21 mouse cellular contexts compared by ENCODE assay signal in genomic region chr6:30620994-30621393, GRCm38 (mm10). TPM values are rescaled to one million over a fixed set of nuclear protein-coding genes. Genes with fewer than 3 reads are reported as not detected.
DNase-seq lines count a peak whose midpoint lies in the region; ATAC-seq and TF ChIP-seq lines count a peak whose summit lies in the region.
"Had no signal": no experiment of that assay in that cellular context is flagged by ENCODE, and none has a peak within 500 bp of the region (broad histone marks: within the 10 kb centered on the region; RNA-seq: fewer than 3 reads in every experiment).

No protein-coding gene starts in this region.

- H3K27ac ChIP-seq in forebrain, embryonic 10.5 days, result peak overlapping the region; percentile 91
- H3K27ac ChIP-seq in forebrain, embryonic 12.5 days, result no peak overlapping the region
- H3K27ac ChIP-seq in hindbrain, embryonic 10.5 days, result peak overlapping the region; percentile 93
- H3K27ac ChIP-seq in hindbrain, postnatal 0 days, result no peak overlapping the region
- H3K27ac ChIP-seq in midbrain, embryonic 12.5 days (replicated peaks), result 0 out of 2 replicates have a peak overlapping the region, but pooled peaks have one; percentile 6
- H3K27ac ChIP-seq in midbrain, embryonic 13.5 days, result no peak overlapping the region
- H3K27ac ChIP-seq: hindbrain, embryonic 12.5 days; left cerebral cortex, adult 2 months had no signal

- no peak for TF ChIP-seq CTCF in hindbrain, postnatal 0 days (IDR thresholded peaks at IDR 0.05; ENCODE audit: low read depth)

- no peaks in the 10 kb centered on the region for H3K9me3 ChIP-seq in forebrain, embryonic 10.5 days
- H3K9me3 ChIP-seq in forebrain, embryonic 12.5 days, result no peaks in the 10 kb centered on the region
- no peaks in the 10 kb centered on the region for H3K9me3 ChIP-seq in hindbrain, embryonic 10.5 days
- no peaks in the 10 kb centered on the region for H3K9me3 ChIP-seq in hindbrain, postnatal 0 days (ENCODE audit: low read length)
- no peaks in the 10 kb centered on the region for H3K9me3 ChIP-seq in midbrain, embryonic 12.5 days
- H3K9me3 ChIP-seq in midbrain, embryonic 13.5 days, result no peaks in the 10 kb centered on the region
- H3K9me3 ChIP-seq: embryonic facial prominence, embryonic 13.5 days; hindbrain, embryonic 12.5 days had no signal

- no peaks in the 10 kb centered on the region for H3K27me3 ChIP-seq in forebrain, embryonic 10.5 days (ENCODE audit: poor library complexity, severe bottlenecking)
- H3K27me3 ChIP-seq in forebrain, embryonic 12.5 days, result no peaks in the 10 kb centered on the region
- H3K27me3 ChIP-seq in hindbrain, embryonic 10.5 days (ENCODE audit: insufficient read depth, poor library complexity, severe bottlenecking), result no peaks in the 10 kb centered on the region
- H3K27me3 ChIP-seq in hindbrain, postnatal 0 days (ENCODE audit: insufficient read depth, low read length), result no peaks in the 10 kb centered on the region
- no peaks in the 10 kb centered on the region for H3K27me3 ChIP-seq in midbrain, embryonic 12.5 days
- H3K27me3 ChIP-seq in midbrain, embryonic 13.5 days, result no peaks in the 10 kb centered on the region
- H3K27me3 ChIP-seq: CH12.LX; embryonic facial prominence, embryonic 13.5 days; hindbrain, embryonic 12.5 days had no signal

- DNase-seq in forebrain, embryonic 10.5 days (ENCODE audit: extremely low spot score, low spot score), result no peak
- no peak for DNase-seq in hindbrain, embryonic 10.5 days (ENCODE audit: low spot score)
- DNase-seq in hindbrain, postnatal 0 days (ENCODE audit: low spot score), result no peak
- no peak for DNase-seq in testis, postnatal 10 days (ENCODE audit: low spot score)
- no peak for DNase-seq in thymus, postnatal 0 days (ENCODE audit: low spot score)
- DNase-seq: adrenal gland, postnatal 36 days; cerebellum, postnatal 36 days; kidney, adult 8-10 months; lung, adult 18-20 months; right cerebral cortex, postnatal 14 days; thymus, adult 2 months had no signal

- no peak overlapping the region for H3K4me2 ChIP-seq in forebrain, embryonic 12.5 days
- H3K4me2 ChIP-seq in hindbrain, postnatal 0 days (ENCODE audit: low read depth, low read length), result no peak overlapping the region
- no peak overlapping the region for H3K4me2 ChIP-seq in midbrain, embryonic 12.5 days (replicated peaks)
- no peak overlapping the region for H3K4me2 ChIP-seq in midbrain, embryonic 13.5 days (replicated peaks)
- H3K4me2 ChIP-seq: embryonic facial prominence, embryonic 13.5 days; hindbrain, embryonic 12.5 days; midbrain, embryonic 11.5 days had no signal

- 89% methylated on average over 6 of the region's 6 CpGs for WGBS in forebrain, embryonic 10.5 days
- 90% methylated on average over 6 of the region's 6 CpGs for WGBS in forebrain, embryonic 12.5 days
- 82% methylated on average over 6 of the region's 6 CpGs for WGBS in hindbrain, embryonic 10.5 days
- 94% methylated on average over 6 of the region's 6 CpGs for WGBS in hindbrain, postnatal 0 days
- 91% methylated on average over 6 of the region's 6 CpGs for WGBS in midbrain, embryonic 12.5 days
- 92% methylated on average over 6 of the region's 6 CpGs for WGBS in midbrain, embryonic 13.5 days

- no peak for ATAC-seq in forebrain, embryonic 12.5 days (ENCODE audit: low FRiP score)
- no peak for ATAC-seq in hindbrain, postnatal 0 days
- no peak for ATAC-seq in midbrain, embryonic 12.5 days (ENCODE audit: low FRiP score, low read depth)
- no peak for ATAC-seq in midbrain, embryonic 13.5 days
- ATAC-seq: activated CD4-positive, CD25-positive, alpha-beta regulatory T cell, adult 4 months; forebrain, embryonic 14.5 days had no signal

- no peak overlapping the region for H3K9ac ChIP-seq in forebrain, embryonic 12.5 days
- no peak overlapping the region for H3K9ac ChIP-seq in hindbrain, postnatal 0 days (replicated peaks; ENCODE audit: low read length)
- no peak overlapping the region for H3K9ac ChIP-seq in midbrain, embryonic 12.5 days (replicated peaks)
- H3K9ac ChIP-seq in midbrain, embryonic 13.5 days (replicated peaks), result no peak overlapping the region
- H3K9ac ChIP-seq: embryonic facial prominence, embryonic 13.5 days; hindbrain, embryonic 12.5 days had no signal

- H3K4me1 ChIP-seq in forebrain, embryonic 10.5 days, result peaks cover 56% of the 10 kb centered on the region
- H3K4me1 ChIP-seq in forebrain, embryonic 12.5 days, result peaks cover 44% of the 10 kb centered on the region
- H3K4me1 ChIP-seq in hindbrain, embryonic 10.5 days (replicated peaks), result peaks cover 55% of the 10 kb centered on the region
- peaks cover 11% of the 10 kb centered on the region; the same call in 1 of the 2 replicates for H3K4me1 ChIP-seq in hindbrain, postnatal 0 days (ENCODE audit: insufficient read depth, low read length)
- peaks cover 43% of the 10 kb centered on the region for H3K4me1 ChIP-seq in midbrain, embryonic 12.5 days
- H3K4me1 ChIP-seq in midbrain, embryonic 13.5 days (replicated peaks), result peaks cover 40% of the 10 kb centered on the region

- H3K36me3 ChIP-seq in forebrain, embryonic 10.5 days (replicated peaks), result no peaks in the 10 kb centered on the region
- H3K36me3 ChIP-seq in forebrain, embryonic 12.5 days (replicated peaks), result no peaks in the 10 kb centered on the region
- H3K36me3 ChIP-seq in hindbrain, embryonic 10.5 days, result no peaks in the 10 kb centered on the region
- H3K36me3 ChIP-seq in hindbrain, postnatal 0 days (ENCODE audit: insufficient read depth, low read length), result no peaks in the 10 kb centered on the region
- no peaks in the 10 kb centered on the region for H3K36me3 ChIP-seq in midbrain, embryonic 12.5 days
- no peaks in the 10 kb centered on the region for H3K36me3 ChIP-seq in midbrain, embryonic 13.5 days
- H3K36me3 ChIP-seq: embryonic facial prominence, embryonic 13.5 days; hindbrain, embryonic 12.5 days had no signal

- H3K4me3 ChIP-seq in forebrain, embryonic 10.5 days, result no peak overlapping the region
- H3K4me3 ChIP-seq in forebrain, embryonic 12.5 days (replicated peaks), result no peak overlapping the region
- no peak overlapping the region for H3K4me3 ChIP-seq in hindbrain, embryonic 10.5 days
- H3K4me3 ChIP-seq in hindbrain, postnatal 0 days (ENCODE audit: low read length), result no peak overlapping the region
- H3K4me3 ChIP-seq in midbrain, embryonic 12.5 days, result no peak overlapping the region
- no peak overlapping the region for H3K4me3 ChIP-seq in midbrain, embryonic 13.5 days (replicated peaks)
- H3K4me3 ChIP-seq: embryonic facial prominence, embryonic 13.5 days; hindbrain, embryonic 12.5 days; left cerebral cortex, adult 2 months had no signal

RNA-seq across cellular contexts. Expression of gene Cpa5, which starts 10.2 kb away (rescaled TPM):
- polyA plus RNA-seq in forebrain, embryonic 10.5 days (2016; fragmentation: Nextera tagmentation; extraction: Ambion mirVana), result 0.51 and 0.84 TPM in 2 replicates
- polyA plus RNA-seq in forebrain, embryonic 12.5 days (2016; fragmentation: Nextera tagmentation; extraction: Ambion mirVana), result 0.21 and 0.24 TPM in 2 replicates
- polyA plus RNA-seq in hindbrain, embryonic 10.5 days (2016; fragmentation: Nextera tagmentation; extraction: Ambion mirVana), result 0.08 and 0.44 TPM in 2 replicates
- total RNA-seq in hindbrain, postnatal 0 days (2014; rRNA removed), result not detected in 2 replicates
- polyA plus RNA-seq in hindbrain, postnatal 0 days (2015; fragmentation: Nextera tagmentation; extraction: Ambion mirVana), result 0.14 TPM in 1 of 2 replicates, not detected in the other
- polyA plus RNA-seq in midbrain, embryonic 12.5 days (2016; fragmentation: Nextera tagmentation; extraction: Ambion mirVana), result 0.14 and 0.30 TPM in 2 replicates
- 0.10 TPM in 1 of 2 replicates, not detected in the other for polyA plus RNA-seq in midbrain, embryonic 13.5 days (2015; fragmentation: Nextera tagmentation; extraction: Ambion mirVana)
- not detected in 2 replicates for polyA plus RNA-seq in thymus, postnatal 0 days (2015; fragmentation: Nextera tagmentation; extraction: Ambion mirVana)
- total RNA-seq: adrenal gland, postnatal 36 days; CH12.LX; left cerebral cortex, adult 2 months had no signal
- polyA plus RNA-seq: activated CD4-positive, CD25-positive, alpha-beta regulatory T cell, adult 4 months; hindbrain, embryonic 12.5 days; thymus, adult 2 months had no signal

RNA-seq across cellular contexts. Expression of gene Cpa1, which starts 18.0 kb away (rescaled TPM):
- 0.21 TPM in 1 of 2 replicates, not detected in the other for polyA plus RNA-seq in forebrain, embryonic 10.5 days (2016; fragmentation: Nextera tagmentation; extraction: Ambion mirVana)
- 0.24 TPM in 1 of 2 replicates, not detected in the other for polyA plus RNA-seq in forebrain, embryonic 12.5 days (2016; fragmentation: Nextera tagmentation; extraction: Ambion mirVana)
- 0.14 and 0.16 TPM in 2 replicates for polyA plus RNA-seq in hindbrain, embryonic 10.5 days (2016; fragmentation: Nextera tagmentation; extraction: Ambion mirVana)
- 0.68 and 0.84 TPM in 2 replicates for total RNA-seq in hindbrain, postnatal 0 days (2014; rRNA removed)
- polyA plus RNA-seq in hindbrain, postnatal 0 days (2015; fragmentation: Nextera tagmentation; extraction: Ambion mirVana), result 0.40 and 0.68 TPM in 2 replicates
- polyA plus RNA-seq in midbrain, embryonic 12.5 days (2016; fragmentation: Nextera tagmentation; extraction: Ambion mirVana), result 0.42 TPM in 1 of 2 replicates, not detected in the other
- 0.63 and 0.79 TPM in 2 replicates for polyA plus RNA-seq in midbrain, embryonic 13.5 days (2015; fragmentation: Nextera tagmentation; extraction: Ambion mirVana)
- polyA plus RNA-seq in thymus, postnatal 0 days (2015; fragmentation: Nextera tagmentation; extraction: Ambion mirVana), result 0.23 and 0.30 TPM in 2 replicates
- total RNA-seq: adrenal gland, postnatal 36 days; CH12.LX; left cerebral cortex, adult 2 months had no signal
- polyA plus RNA-seq: activated CD4-positive, CD25-positive, alpha-beta regulatory T cell, adult 4 months; thymus, adult 2 months had no signal

RNA-seq across cellular contexts. Expression of gene Cpa4, which starts 52.8 kb away (rescaled TPM):
- 2.9 and 3.4 TPM in 2 replicates for polyA plus RNA-seq in forebrain, embryonic 10.5 days (2016; fragmentation: Nextera tagmentation; extraction: Ambion mirVana)
- polyA plus RNA-seq in forebrain, embryonic 12.5 days (2016; fragmentation: Nextera tagmentation; extraction: Ambion mirVana), result 4.7 and 5.2 TPM in 2 replicates
- polyA plus RNA-seq in hindbrain, embryonic 10.5 days (2016; fragmentation: Nextera tagmentation; extraction: Ambion mirVana), result 1.4 and 2.5 TPM in 2 replicates
- 0.11 and 0.16 TPM in 2 replicates for total RNA-seq in hindbrain, postnatal 0 days (2014; rRNA removed)
- polyA plus RNA-seq in hindbrain, postnatal 0 days (2015; fragmentation: Nextera tagmentation; extraction: Ambion mirVana), result 0.45 and 0.53 TPM in 2 replicates
- polyA plus RNA-seq in midbrain, embryonic 12.5 days (2016; fragmentation: Nextera tagmentation; extraction: Ambion mirVana), result 1.6 and 1.9 TPM in 2 replicates
- 2.4 and 2.5 TPM in 2 replicates for polyA plus RNA-seq in midbrain, embryonic 13.5 days (2015; fragmentation: Nextera tagmentation; extraction: Ambion mirVana)
- 0.09 TPM in 1 of 2 replicates, not detected in the other for polyA plus RNA-seq in thymus, postnatal 0 days (2015; fragmentation: Nextera tagmentation; extraction: Ambion mirVana)
- total RNA-seq: CH12.LX had no signal

Comparison
In these comparisons a context has a peak if more than half of its experiments do, and no peak if none do; other contexts are left out.
1. H3K27ac ChIP-seq: peak in forebrain, embryonic 10.5 days (single experiment), hindbrain, embryonic 10.5 days (single experiment) and midbrain, embryonic 12.5 days (single experiment); none in forebrain, embryonic 12.5 days (single experiment), hindbrain, postnatal 0 days (single experiment) and midbrain, embryonic 13.5 days (single experiment).